Mouse (Mus musculus): ENCODE measurements around the gene Tmem108. TPM values are rescaled to one million over a fixed set of nuclear protein-coding genes. Genes with fewer than 3 reads are reported as not detected.

Tmem108 gene
- polyA plus RNA-seq, 1 experiment from 2014 or later, result 13.0 TPM

GRCm38 (mm10) chr9:103563864-103564610, 197.6 kb downstream of the Tmem108 start:
- no peak overlapping the region for H3K4me2 ChIP-seq (ENCODE audit: low read depth, low read length)
- no peak overlapping the region for H3K27ac ChIP-seq (ENCODE audit: low read length)
- no peak overlapping the region for H3K4me3 ChIP-seq (ENCODE audit: low read length)
- H3K27me3 ChIP-seq (ENCODE audit: control insufficient read depth, insufficient read depth, low read depth, low read length), result no peaks in the 10 kb centered on the region
- H3K9ac ChIP-seq (ENCODE audit: low read length), result no peak overlapping the region
- ATAC-seq (ENCODE audit: low read depth), result peak; percentile 53; the same call in 1 of the 2 replicates
- H3K9me3 ChIP-seq (ENCODE audit: control insufficient read depth, low read length), result no peaks in the 10 kb centered on the region
- no peaks in the 10 kb centered on the region for H3K36me3 ChIP-seq (ENCODE audit: control insufficient read depth, insufficient read depth, low read length)
- WGBS, result 17% methylated on average over 10 of the region's 10 CpGs
- peaks cover 5% of the 10 kb centered on the region; the same call in 1 of the 2 replicates for H3K4me1 ChIP-seq (replicated peaks; ENCODE audit: control insufficient read depth, insufficient read depth, low read length)

GRCm38 (mm10) chr9:103562063-103562462, 199.6 kb downstream of the Tmem108 start:
- Histone ChIP-seq H3K27me3 (ENCODE audit: control insufficient read depth, insufficient read depth, low read depth, low read length) (no peaks in the 10 kb centered on the region), H3K9me3 (ENCODE audit: control insufficient read depth, low read length) (no peaks in the 10 kb centered on the region), H3K9ac (ENCODE audit: low read length) (no peak overlapping the region), H3K4me1 (replicated peaks; ENCODE audit: control insufficient read depth, insufficient read depth, low read length) (peaks cover 12% of the 10 kb centered on the region), H3K36me3 (ENCODE audit: control insufficient read depth, insufficient read depth, low read length) (no peaks in the 10 kb centered on the region), H3K4me3 (ENCODE audit: low read length) (no peak overlapping the region), H3K4me2 (ENCODE audit: low read depth, low read length) (no peak overlapping the region), H3K27ac (ENCODE audit: low read length) (no peak overlapping the region)
- ATAC-seq (ENCODE audit: low read depth), result no peak
- 82% methylated on average over 1 of the region's 1 CpGs for WGBS

GRCm38 (mm10) chr9:103558741-103559140, 202.9 kb downstream of the Tmem108 start:
- H3K4me2 ChIP-seq (ENCODE audit: low read depth, low read length), result no peak overlapping the region
- no peak overlapping the region for H3K4me3 ChIP-seq (ENCODE audit: low read length)
- no peaks in the 10 kb centered on the region for H3K36me3 ChIP-seq (ENCODE audit: control insufficient read depth, insufficient read depth, low read length)
- H3K27ac ChIP-seq (ENCODE audit: low read length), result peak overlapping the region; percentile 42; the same call in 1 of the 2 replicates
- H3K4me1 ChIP-seq (replicated peaks; ENCODE audit: control insufficient read depth, insufficient read depth, low read length), result peaks cover 12% of the 10 kb centered on the region
- H3K9ac ChIP-seq (ENCODE audit: low read length), result no peak overlapping the region
- ATAC-seq (ENCODE audit: low read depth), result peak; percentile 76
- no peaks in the 10 kb centered on the region for H3K27me3 ChIP-seq (ENCODE audit: control insufficient read depth, insufficient read depth, low read depth, low read length)
- H3K9me3 ChIP-seq (ENCODE audit: control insufficient read depth, low read length), result no peaks in the 10 kb centered on the region
- WGBS, result 30% methylated on average over 6 of the region's 6 CpGs

- Histone ChIP-seq H3K4me1 (replicated peaks; ENCODE audit: control insufficient read depth, insufficient read depth, low read length) (peaks cover 12% of the 10 kb centered on the region), H3K36me3 (ENCODE audit: control insufficient read depth, insufficient read depth, low read length) (no peaks in the 10 kb centered on the region), H3K9ac (ENCODE audit: low read length) (no peak overlapping the region), H3K4me2 (ENCODE audit: low read depth, low read length) (no peak overlapping the region), H3K9me3 (ENCODE audit: control insufficient read depth, low read length) (no peaks in the 10 kb centered on the region), H3K27ac (ENCODE audit: low read length) (peak overlapping the region; percentile 42; the same call in 1 of the 2 replicates), H3K27me3 (ENCODE audit: control insufficient read depth, insufficient read depth, low read depth, low read length) (no peaks in the 10 kb centered on the region), H3K4me3 (ENCODE audit: low read length) (no peak overlapping the region)
- 69% methylated on average over 7 of the region's 7 CpGs for WGBS
- peak; percentile 52; the same call in 1 of the 2 replicates for ATAC-seq (ENCODE audit: low read depth)
Measured at GRCm38 (mm10) chr9:103558240-103558639, 203.4 kb downstream of the Tmem108 start.

- Histone ChIP-seq H3K36me3 (ENCODE audit: control insufficient read depth, insufficient read depth, low read length) (no peaks in the 10 kb centered on the region), H3K4me2 (ENCODE audit: low read depth, low read length) (no peak overlapping the region), H3K4me1 (replicated peaks; ENCODE audit: control insufficient read depth, insufficient read depth, low read length) (peaks cover 12% of the 10 kb centered on the region), H3K4me3 (ENCODE audit: low read length) (no peak overlapping the region), H3K27me3 (ENCODE audit: control insufficient read depth, insufficient read depth, low read depth, low read length) (no peaks in the 10 kb centered on the region), H3K27ac (ENCODE audit: low read length) (no peak overlapping the region), H3K9me3 (ENCODE audit: control insufficient read depth, low read length) (no peaks in the 10 kb centered on the region), H3K9ac (ENCODE audit: low read length) (no peak overlapping the region)
- 87% methylated on average over 15 of the region's 15 CpGs for WGBS
- no peak for ATAC-seq (ENCODE audit: low read depth)
Measured at GRCm38 (mm10) chr9:103557085-103557484, 204.6 kb downstream of the Tmem108 start.

- Histone ChIP-seq H3K4me3 (ENCODE audit: low read length) (no peak overlapping the region), H3K36me3 (ENCODE audit: control insufficient read depth, insufficient read depth, low read length) (no peaks in the 10 kb centered on the region), H3K9me3 (ENCODE audit: control insufficient read depth, low read length) (no peaks in the 10 kb centered on the region), H3K4me2 (ENCODE audit: low read depth, low read length) (no peak overlapping the region), H3K27me3 (ENCODE audit: control insufficient read depth, insufficient read depth, low read depth, low read length) (no peaks in the 10 kb centered on the region), H3K9ac (ENCODE audit: low read length) (no peak overlapping the region), H3K4me1 (replicated peaks; ENCODE audit: control insufficient read depth, insufficient read depth, low read length) (peaks cover 12% of the 10 kb centered on the region), H3K27ac (ENCODE audit: low read length) (no peak overlapping the region)
- ATAC-seq (ENCODE audit: low read depth), result no peak
- 32% methylated on average over 6 of the region's 6 CpGs for WGBS
Measured at GRCm38 (mm10) chr9:103555334-103555733, 206.3 kb downstream of the Tmem108 start.

GRCm38 (mm10) chr9:103550661-103551248, 210.9 kb downstream of the Tmem108 start:
- no peak overlapping the region for H3K9ac ChIP-seq (ENCODE audit: low read length)
- H3K4me1 ChIP-seq (replicated peaks; ENCODE audit: control insufficient read depth, insufficient read depth, low read length), result no peaks in the 10 kb centered on the region; the same call in 1 of the 2 replicates
- no peaks in the 10 kb centered on the region for H3K36me3 ChIP-seq (ENCODE audit: control insufficient read depth, insufficient read depth, low read length)
- WGBS, result 52% methylated on average over 21 of the region's 21 CpGs
- no peak overlapping the region for H3K27ac ChIP-seq (ENCODE audit: low read length)
- no peaks in the 10 kb centered on the region for H3K27me3 ChIP-seq (ENCODE audit: control insufficient read depth, insufficient read depth, low read depth, low read length)
- H3K4me3 ChIP-seq (ENCODE audit: low read length), result no peak overlapping the region
- H3K4me2 ChIP-seq (ENCODE audit: low read depth, low read length), result no peak overlapping the region
- no peaks in the 10 kb centered on the region for H3K9me3 ChIP-seq (ENCODE audit: control insufficient read depth, low read length)
- no peak for ATAC-seq (ENCODE audit: low read depth)

- Histone ChIP-seq H3K4me3 (ENCODE audit: low read length) (no peak overlapping the region), H3K4me2 (ENCODE audit: low read depth, low read length) (no peak overlapping the region), H3K36me3 (ENCODE audit: control insufficient read depth, insufficient read depth, low read length) (no peaks in the 10 kb centered on the region), H3K4me1 (replicated peaks; ENCODE audit: control insufficient read depth, insufficient read depth, low read length) (no peaks in the 10 kb centered on the region; the same call in 1 of the 2 replicates), H3K9me3 (ENCODE audit: control insufficient read depth, low read length) (no peaks in the 10 kb centered on the region), H3K9ac (ENCODE audit: low read length) (no peak overlapping the region), H3K27ac (ENCODE audit: low read length) (no peak overlapping the region), H3K27me3 (ENCODE audit: control insufficient read depth, insufficient read depth, low read depth, low read length) (no peaks in the 10 kb centered on the region)
- no peak for ATAC-seq (ENCODE audit: low read depth)
- 49% methylated on average over 3 of the region's 3 CpGs for WGBS
Measured at GRCm38 (mm10) chr9:103549178-103549577, 212.5 kb downstream of the Tmem108 start.

- Histone ChIP-seq H3K9ac (ENCODE audit: low read length) (no peak overlapping the region), H3K4me1 (replicated peaks; ENCODE audit: control insufficient read depth, insufficient read depth, low read length) (no peaks in the 10 kb centered on the region; the same call in 1 of the 2 replicates), H3K36me3 (ENCODE audit: control insufficient read depth, insufficient read depth, low read length) (no peaks in the 10 kb centered on the region), H3K4me2 (ENCODE audit: low read depth, low read length) (no peak overlapping the region), H3K27ac (ENCODE audit: low read length) (no peak overlapping the region), H3K9me3 (ENCODE audit: control insufficient read depth, low read length) (no peaks in the 10 kb centered on the region), H3K27me3 (ENCODE audit: control insufficient read depth, insufficient read depth, low read depth, low read length) (no peaks in the 10 kb centered on the region), H3K4me3 (ENCODE audit: low read length) (no peak overlapping the region)
- 85% methylated on average over 3 of the region's 3 CpGs for WGBS
- no peak for ATAC-seq (ENCODE audit: low read depth)
Measured at GRCm38 (mm10) chr9:103548606-103549005, 213.0 kb downstream of the Tmem108 start.

Measured in lung, embryonic 16.5 days (tissue).